Mouse (Mus musculus) adrenal gland, postnatal 25 days (tissue): ENCODE results near the gene Cep164. TPM values are rescaled to one million over a fixed set of nuclear protein-coding genes. Genes with fewer than 3 reads are reported as not detected.

Experiments
- DNase-seq: peaks from one replicate; pipeline ENCODE4 v3.0.0; 2021; ENCODE audit warnings: mixed read lengths
- total RNA-seq: library from RNA; stranded (reverse); gene quantifications from 2 replicates; pipeline ENCODE4 v1.2.3, GENCODE M21; 2021

Cep164 gene
- total RNA-seq, 1 experiment from 2014 or later, result 23.1 TPM

DNA sequence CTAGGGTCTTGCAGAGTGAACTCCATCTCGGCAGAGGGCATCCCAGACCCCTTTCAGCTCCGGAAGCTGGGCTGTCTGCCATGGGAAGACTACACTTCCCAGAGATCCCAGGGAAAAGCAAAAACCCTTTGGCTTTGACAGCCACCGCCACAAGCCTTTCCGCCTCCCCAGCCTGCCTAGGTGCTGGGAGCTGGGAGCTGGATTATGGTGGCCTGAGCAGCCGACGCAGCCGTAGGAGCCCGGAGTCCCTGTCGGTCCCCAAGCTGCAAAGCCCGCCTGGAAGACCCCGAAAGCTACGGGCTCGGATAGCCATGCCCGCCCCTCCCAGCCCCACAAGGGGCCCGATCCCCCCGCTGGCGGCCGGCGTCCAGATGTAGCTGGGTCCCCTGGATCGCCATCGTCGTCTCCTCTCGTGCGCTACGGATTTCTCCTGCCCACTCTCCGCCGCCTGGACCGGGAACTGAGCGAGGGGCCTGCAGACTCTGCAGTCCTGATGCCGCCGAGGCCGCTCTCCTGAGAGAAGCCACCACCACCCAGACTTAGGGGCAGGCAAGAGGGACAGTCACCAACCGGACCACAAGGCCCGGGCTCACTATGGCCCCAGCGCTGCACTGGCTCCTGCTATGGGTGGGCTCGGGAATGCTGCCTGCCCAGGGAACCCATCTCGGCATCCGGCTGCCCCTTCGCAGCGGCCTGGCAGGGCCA lies 10.1 kb upstream of the Cep164 start, which contains the start of gene Bace1:
TSS of gene Bace1 (plus strand) at position 147 of the 705 bp plus-strand sequence.
- DNase-seq, result peak; percentile 81

DNA sequence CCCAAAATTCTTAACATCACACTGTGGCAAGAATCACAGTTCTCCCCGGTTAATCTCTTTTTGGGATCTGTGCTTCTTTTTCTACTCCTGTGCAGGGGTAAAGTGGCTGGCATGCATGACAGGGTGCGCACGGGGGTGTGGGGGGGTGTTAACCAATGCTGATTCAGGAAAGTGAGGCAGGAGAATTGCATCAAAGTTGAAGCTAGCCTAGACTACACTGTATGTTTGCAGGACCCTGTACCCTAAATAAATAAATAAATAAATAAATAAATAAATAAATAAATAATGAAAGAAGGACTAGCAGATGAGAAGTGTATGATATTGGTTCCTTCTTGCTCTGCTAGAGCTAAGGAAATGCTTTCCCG lies 9.6 kb upstream of the Cep164 start:
- no peak for DNase-seq

DNA sequence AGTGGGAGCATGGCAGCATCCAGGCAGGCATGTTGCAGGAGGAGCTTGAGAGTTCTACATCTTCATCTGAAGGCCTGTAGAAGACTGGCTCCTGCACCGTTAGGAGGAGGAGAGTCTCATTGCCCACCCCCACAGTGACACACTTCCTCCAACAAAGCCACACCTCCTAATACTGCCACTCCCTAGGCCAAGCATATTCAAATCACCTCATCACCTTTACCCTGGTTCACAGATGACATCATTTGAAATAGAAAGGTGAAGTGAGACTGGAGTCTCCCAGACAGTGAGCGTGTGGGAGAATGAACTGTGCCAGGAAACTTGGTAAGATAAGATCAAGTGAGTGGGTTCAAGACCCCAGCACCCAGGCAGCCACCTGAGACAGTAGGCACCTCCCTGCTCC lies 5.0 kb upstream of the Cep164 start:
- no peak for DNase-seq

DNA sequence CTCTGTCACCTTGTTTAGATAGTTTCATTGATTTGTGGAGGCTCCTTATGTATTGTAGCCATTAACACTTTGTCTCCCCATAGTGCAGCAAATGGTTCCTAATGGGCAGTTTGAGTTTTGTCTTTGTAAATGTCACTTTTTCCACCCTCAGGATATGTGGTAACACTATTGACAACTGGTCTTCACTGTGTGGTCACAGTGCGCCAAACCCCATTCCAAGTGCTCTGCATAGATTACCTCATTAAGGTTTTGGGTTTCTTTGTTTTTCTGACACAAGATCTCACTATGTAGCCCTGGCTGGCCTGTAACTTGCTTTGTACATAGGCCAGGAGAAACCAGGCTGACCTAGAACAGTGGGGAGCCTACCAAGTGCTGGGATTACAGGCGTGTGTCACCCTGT lies 4.4 kb upstream of the Cep164 start:
- no peak for DNase-seq

DNA sequence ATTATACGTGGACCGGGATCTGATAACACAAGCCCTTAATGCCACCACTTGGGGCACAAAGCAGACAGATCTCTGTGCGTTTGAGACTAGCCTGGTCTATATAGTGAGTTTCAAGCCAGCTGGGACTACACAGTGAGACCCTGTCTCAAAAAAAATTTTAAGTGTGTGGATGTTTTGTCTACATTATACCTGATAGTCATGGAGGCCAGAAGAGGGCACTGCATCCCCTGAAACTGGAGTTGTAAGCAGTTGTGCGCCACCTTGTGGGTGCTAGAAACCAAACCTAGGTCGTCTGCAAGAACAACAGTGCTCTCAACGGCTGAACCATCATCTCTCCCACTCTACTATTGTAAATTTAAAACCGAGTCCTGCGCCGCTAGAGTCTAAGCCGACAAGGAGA lies 616 bp upstream of the Cep164 start:
- DNase-seq, result peak; percentile 49

DNA sequence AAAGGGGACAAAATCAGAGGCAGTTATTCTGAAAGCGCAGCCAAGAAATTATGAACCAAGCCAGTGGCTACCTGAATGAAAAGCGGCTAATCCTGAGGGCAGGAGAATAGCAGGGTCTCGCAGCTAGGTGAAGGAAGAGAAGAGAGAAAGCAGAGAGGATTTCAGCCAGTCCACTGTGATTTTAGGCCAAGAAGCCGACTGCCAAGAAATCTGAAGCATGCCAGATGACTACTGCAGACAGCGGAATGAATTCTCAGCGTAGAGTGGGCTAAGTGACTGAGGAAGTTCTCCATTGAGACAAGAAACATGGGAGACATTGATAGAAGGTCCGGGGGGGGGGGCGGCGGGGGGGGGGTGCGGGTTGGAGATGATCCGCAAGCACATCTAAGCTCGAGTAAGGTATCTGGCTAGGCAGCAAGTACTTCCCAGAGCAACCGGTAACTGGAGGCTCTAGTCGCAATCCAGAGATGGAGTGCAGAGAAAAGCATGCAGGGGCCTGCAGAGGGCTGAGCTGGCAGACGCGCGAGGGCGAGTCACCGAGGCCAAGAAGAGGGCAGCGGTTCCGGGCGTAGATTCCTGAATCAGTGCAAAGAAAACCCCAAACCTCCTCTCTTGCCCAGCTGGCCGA lies 714 bp downstream of the Cep164 start:
- DNase-seq, result peak; percentile 62

DNA sequence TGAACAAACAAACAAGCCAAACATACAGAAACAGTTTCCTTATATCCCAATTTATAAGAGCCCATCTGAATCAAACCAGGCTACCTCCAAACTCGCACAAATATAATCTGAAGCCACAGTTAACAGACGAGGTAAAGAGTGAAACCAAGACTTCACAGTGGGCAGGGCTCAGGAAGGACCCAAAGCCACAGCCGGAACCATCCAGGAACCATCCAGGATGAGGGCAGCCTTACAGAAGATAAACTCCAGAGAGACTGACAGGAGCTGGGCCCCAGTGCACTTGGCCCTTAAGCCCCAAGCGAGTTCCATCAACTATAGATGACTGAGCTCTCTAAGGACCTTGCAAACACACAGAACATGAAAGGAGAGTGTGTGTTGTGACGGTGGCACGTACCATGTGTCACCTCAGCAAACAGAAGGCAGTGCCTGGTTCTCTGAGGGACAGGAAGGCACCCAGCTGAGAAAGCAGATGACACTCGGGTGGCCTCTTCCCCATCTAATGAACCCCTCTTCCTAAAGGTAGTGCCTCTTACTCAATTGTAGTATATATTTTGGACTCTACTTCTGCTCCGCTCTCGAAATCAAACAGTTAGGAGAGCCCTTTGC lies 10.0 kb downstream of the Cep164 start:
- no peak for DNase-seq

DNA sequence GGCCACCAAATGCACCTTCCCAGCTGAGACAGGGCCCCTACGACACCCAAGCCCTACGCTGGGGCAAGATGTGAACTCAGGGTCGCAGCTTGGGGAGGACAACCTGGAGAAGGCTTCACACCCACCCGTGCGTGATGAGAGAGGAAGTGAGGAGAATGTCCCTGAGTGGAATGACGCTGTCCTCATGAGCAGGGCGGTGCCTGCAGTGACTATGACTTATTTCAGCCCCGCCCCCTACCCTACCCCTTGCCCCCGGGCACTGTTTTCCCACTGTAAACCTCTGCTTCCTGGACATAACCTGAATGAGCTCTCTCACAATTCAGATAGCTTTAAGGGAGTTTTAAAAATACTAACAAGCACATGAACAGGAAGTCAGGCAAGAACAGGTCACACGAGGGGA lies 13.0 kb downstream of the Cep164 start:
- no peak for DNase-seq

DNA sequence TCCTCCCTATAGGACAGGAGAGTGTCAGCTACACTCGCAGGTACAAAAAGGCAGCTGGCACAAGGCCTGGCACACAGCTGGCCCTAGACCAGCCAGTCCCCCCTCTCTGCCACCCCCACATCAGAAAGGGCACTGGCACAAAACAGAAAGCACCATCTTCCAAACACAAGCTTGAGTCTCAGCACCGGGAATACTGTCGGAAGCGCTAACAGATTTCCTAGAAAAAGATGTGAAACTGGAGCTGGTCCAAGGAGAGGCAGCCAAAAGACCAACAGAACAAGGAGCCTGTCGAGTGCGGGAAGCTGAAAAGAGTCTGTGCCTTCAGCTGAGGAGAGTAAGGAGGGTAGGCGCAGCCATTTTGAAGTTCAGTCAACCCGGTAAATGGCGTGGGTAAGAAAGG lies 13.4 kb downstream of the Cep164 start:
- DNase-seq, result no peak

DNA sequence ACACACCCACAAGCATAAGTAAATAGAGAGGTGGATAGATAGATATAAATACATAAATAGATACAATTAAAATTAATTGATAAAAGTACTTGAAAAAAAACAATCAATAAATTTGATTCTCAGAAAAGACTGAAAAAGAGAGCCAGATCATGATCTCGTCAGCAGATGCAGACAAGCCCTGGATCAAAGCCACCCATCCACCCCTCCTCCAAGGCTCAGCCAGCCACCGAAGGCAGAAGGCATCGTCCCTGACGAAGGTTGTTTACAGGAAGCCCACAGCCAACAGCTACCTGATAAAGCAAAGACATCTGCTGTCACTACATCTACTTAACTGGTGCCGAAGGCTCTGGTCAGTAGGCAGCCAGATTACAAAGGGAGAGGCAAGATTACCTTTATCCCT lies 16.5 kb downstream of the Cep164 start:
- no peak for DNase-seq

DNA sequence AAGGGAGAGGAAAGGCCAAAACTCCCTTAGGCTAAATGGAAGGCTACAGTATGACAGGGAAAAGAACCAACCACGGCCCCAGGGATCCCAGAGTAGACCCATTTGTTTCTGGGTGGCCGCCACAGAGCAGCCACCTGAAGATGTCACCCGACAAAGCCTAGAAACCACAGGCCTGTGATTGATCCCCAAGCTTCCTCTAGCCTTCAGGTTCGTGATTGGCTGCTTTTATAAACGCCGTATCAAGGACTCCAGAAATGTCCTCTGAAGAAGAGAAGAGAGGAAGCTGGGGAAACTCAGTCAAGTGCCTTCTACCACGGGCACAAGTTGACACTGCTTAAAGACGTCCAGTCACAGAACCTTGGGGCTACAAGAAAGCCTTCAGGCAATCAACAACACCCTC lies 20.7 kb downstream of the Cep164 start:
- no peak for DNase-seq

DNA sequence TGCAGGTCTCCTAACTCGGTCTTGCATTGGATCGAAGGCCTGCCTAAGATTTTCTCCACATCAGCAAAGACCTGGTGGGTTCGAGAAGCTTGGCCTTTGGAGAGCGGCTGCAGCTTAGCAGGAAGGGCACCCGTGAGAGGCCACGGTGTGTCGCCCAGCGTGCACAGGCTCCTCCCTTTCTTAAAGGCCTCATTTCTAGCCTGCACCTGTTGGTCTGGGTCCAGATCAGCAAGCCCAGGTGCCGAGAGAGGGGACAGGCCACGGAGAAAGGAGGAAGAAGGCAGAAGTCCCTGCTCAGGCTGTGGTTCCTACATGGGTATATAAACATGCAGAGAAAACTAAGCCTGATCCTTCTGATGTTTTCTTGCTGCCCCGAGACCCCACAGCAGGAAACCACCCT lies 21.2 kb downstream of the Cep164 start:
- no peak for DNase-seq

DNA sequence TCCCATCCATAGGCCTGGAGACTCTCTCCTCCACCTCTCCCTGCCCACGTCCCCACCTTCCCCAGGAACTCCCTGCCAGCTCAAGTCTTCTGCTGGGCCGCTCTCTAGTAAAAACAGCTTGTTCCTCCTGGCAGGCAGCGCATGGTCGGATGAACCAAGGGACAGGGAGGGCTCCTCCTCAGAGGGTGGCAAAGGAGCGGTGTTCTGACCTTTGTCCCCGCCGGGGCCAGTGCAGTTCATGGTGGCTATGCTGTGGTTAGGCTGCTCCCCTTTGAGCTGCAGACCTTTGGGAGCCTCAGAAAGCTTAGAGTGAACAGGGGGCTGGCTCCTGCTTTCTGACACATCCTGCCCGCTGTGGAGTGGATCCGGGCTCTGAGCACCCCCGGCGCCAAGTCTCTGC lies 21.6 kb downstream of the Cep164 start:
- no peak for DNase-seq

DNA sequence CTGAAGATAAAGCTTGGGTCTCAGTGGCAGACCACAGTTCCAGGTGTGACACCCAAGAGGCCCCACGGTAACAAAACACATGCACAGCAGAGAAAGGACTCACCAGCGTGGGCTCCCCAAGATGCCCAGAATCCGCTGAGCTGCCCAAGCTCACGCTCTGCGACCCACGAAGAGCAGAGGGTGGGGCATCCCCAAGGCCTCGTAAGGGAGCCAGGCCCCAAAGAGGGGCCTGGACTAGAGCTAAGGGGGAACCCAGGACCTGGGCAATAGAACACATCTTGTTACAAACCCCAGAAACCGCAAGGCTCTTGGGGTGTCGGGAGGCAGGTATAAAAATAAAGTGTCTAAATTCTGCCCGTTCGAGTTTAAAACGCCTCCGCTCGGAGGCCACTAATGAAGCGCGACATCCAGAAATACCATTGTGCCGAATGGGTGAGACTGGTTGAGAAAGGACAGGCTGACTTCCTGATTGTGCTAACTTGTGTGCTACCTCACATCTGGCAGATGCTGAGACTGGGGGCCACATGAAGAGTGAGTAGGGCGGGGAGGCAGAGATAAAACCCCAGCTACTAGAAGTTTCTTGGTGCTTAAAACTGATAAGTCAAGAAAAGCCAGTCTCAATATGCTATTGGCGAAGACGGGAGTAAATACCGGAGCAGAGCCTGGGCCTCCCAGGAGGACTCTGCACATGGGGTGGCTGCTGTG lies 25.3 kb downstream of the Cep164 start:
- DNase-seq, result no peak

DNA sequence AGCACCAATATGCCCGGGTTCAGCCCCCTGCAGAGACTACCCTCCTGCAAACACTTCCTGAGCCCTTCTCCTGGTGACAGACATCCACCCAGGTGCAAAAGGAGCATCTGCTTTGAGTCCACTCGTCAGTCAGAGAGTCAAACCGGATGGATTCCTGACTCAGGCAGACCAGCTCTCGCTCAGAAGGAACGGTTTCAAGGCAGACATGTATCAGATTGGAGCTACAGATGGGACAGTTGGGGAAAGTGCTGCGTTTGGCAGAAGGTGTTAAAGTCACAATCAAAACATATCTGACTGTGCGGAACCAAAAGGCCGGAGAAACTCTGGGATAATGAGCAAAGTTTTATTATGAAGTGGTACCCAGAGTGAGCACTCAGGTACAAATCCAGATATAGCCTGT lies 29.1 kb downstream of the Cep164 start:
- no peak for DNase-seq

DNA sequence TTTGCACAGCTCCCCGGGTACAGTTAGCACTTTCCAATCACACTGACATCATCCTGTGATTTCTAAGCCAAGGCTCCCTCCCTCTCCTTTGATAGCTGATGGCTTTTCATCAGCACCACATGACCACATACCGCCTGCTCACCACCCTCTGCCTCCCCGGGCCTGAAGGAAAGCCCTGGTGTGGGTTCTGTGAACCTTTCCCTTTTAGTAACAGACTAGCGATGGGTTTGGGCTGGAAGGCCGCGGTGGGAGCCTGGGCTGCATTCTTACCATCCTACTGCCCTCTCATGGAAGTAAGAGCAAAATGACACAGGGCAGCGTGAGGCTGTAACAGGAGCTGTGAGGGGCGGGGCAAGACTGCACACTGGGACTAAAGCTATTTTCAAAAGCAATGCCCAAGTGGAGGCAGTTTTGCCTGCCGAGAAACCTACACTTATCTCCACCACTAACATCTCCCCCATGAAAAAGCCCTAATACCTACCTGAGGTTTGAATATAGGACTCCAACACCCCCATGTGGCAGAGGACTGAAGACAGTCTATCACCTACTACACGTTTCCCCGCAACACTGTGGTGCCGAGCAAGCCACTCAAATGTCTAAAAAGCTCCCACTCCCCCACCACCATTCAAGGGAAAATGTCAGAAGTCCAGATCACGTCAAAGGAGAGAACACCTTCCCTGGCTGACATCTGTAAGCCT lies 29.9 kb downstream of the Cep164 start:
- DNase-seq, result no peak

DNA sequence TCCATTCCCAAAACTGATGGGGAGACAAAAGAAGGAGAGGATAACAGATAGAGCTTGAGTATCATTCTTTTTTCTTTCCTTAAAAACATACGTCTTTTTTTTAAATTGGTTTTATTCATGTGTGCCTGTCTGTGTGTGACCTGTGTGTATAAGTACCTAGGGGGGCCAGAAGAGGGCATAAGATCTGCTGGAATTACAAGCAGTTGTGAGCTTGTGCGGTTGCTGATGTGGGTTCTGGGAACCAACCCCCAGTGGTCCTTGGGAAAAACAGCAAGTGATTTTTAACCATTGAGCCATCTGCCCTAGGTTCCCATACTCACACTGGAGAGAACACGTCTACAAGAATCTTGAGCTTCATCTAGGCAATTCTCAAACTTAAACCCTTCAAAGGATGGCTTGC lies 31.2 kb downstream of the Cep164 start:
- no peak for DNase-seq

DNA sequence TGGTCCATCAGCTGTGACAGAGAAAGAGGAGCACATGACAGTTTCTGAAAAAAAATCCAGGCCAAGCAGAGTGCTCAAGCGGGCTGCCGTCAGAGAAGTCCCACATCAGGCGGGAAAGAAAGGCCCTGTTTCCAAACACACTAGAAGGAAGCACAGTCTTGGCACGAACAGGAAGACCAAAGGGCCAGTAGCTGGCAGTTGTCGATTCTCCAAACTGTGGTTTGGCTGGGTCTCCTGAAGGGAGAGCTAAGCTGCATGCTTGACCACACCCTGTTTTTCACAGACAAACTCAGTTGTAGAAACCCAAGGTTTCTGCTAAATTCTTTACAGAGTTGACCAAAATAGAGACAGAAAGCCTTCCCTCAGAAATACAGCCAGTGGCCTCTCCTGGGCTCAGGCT lies 32.8 kb downstream of the Cep164 start:
- DNase-seq, result no peak

DNA sequence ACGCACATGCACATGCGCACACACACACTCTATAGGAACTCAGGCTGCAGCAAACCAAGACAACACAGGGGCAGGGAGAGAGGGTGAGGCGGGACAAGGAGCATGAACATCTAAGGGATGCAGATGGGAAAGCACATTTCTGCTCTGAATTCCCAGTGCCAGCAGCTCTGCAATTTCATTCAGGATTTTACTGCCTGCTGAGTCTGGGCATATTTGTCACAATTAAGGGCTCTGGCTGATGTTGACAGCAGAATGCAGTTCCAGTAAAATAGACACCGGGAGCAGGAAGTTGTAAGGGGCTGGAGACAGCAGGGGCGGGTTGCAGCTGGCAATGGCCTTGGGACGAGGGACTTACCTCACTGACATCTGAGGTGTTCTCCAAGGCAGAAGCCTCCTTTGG lies 34.8 kb downstream of the Cep164 start:
- no peak for DNase-seq

DNA sequence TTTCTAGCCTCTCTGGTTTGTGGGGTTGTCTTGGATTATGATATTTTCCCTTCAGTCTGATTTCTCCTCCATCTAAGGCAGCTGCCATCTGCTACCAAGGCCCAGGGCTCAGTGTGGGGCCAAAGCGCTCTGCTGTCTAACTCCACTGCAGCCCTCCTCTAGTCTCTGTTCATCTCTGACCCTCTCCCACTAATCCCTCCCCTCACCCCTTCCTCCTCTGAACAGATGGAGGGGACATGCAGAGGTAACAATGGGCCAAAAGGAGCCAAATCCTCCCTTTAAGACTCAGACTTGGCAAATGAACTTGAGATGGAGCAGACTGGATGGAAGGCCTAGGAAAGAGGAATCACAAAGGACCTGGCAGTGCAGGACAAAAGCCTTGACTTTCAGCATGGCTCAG lies 36.3 kb downstream of the Cep164 start:
- no peak for DNase-seq

DNA sequence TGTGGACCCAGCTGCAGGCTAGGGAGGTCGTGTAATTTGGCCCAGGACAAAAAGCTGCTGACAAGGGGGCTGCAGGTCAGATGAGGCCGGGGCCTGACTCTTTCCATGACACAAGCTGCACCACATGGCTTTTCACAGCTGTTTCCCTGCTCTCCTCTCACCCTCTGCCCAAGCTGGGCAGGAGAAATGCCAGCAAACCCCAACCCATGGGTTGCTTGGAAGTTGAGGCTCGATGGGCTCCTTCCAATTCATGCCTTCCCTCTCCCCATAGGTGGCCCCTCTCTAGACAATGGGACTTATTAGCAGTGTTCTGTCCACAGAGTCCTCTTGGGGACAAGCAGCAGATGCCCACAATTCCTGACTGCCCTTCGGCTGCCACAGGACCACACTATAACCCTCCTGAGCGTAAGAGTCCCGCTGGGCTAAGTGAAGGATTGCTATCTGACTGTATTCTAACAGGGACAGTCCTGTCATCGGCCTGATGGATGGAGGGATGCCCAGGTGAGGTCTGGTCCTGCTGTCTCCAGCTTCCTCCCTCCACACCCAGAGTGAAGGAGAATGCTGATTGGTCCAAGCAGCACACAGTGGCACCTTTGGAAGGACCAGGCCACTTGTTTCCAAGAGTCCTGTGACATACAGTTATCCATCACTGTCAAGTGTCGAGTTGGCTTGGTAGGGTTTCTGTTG lies 36.9 kb downstream of the Cep164 start:
- no peak for DNase-seq

DNA sequence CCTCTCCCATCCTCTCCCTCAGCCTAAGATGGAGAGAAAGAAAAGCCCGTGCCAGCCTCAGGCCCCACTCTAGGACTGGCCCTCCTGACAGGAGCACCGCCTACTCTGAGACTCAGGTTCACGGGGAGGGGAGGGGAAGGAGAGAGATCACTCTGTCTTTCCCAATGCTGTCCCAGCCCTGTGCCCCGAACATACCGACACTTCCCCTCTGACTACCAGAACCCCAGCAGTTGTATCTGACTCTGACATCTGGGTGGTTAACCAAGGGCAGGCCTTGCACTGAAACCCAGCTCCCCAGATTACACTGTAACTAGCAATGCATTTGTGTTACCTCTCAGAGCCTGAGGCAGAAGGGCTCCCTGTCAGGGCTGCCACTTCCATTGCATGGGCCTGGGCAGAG lies 40.1 kb downstream of the Cep164 start:
- no peak for DNase-seq
